Mouse (Mus musculus) E14TG2a.4 (cell line): ENCODE measurements around the gene Pnpla3.

Experiments
- CTCF ChIP-seq: conservative IDR thresholded peaks from 2 replicates; pipeline ENCODE4 v1.5.1; 2014; ENCODE audit warnings: low read length
- NANOG ChIP-seq: IDR thresholded peaks from 2 replicates; pipeline ENCODE4 v1.6.1; 2014; ENCODE audit warnings: borderline replicate concordance, low read length, mixed read lengths

DNA sequence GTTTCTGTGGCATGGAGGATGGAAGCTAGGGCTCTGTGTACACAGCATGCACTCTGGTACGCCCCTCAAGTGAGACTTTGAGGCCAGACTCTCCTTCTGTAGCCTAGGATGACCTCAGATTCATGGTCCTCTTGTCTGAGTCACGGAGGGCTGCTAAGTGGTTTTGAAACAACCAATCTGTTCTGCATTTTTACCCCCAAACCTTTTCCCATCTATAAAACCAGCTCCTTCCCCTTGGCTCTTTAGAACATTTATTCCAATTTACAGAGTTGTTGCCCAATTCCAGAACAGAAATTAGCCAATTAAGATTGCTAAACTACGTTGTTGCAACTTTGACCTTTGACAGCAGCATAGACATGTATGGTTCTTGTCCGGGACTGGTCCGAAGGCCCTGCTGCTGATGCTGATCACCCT, 28.0 kb upstream of the Pnpla3 start:
- no peak for TF ChIP-seq CTCF
- TF ChIP-seq NANOG = no peak
